Mouse (Mus musculus): ENCODE measurements around the gene Sptbn4. TPM values are rescaled to one million over a fixed set of nuclear protein-coding genes. Genes with fewer than 3 reads are reported as not detected.
A peak's percentile ranks its signal among the peaks of the same experiment; 100 is the strongest.

The Sptbn4 gene
- polyA plus RNA-seq, 1 experiment, result 0.09 TPM

GRCm38 (mm10) chr7:27337175-27337853 lies 110.2 kb downstream of the Sptbn4 start, which contains the start of gene Ltbp4:
Gene Ltbp4 (minus strand): TSS chr7:27337692.
- no peaks in the 10 kb centered on the region for H3K27me3 ChIP-seq (replicated peaks; ENCODE audit: control insufficient read depth, insufficient read depth, low read length)
- WGBS, result 4% methylated on average over 36 of the region's 36 CpGs
- TF ChIP-seq CTCF (conservative IDR thresholded peaks at IDR 0.05; ENCODE audit: insufficient read depth, insufficient read length, low read depth, low read length) (no peak), POLR2A (IDR thresholded peaks at IDR 0.05; ENCODE audit: low read depth, low read length) (no peak)
- peaks cover 5% of the 10 kb centered on the region; the same call in 1 of the 2 replicates for H3K4me1 ChIP-seq (ENCODE audit: control insufficient read depth, insufficient read depth, low read length)
- H3K4me3 ChIP-seq (ENCODE audit: insufficient read depth, low read depth, low read length), result no peak within 1 kb of the TSS
- DNase-seq, result peak; percentile 91
- H3K36me3 ChIP-seq (ENCODE audit: control insufficient read depth, insufficient read depth, low read length), result no peaks in the 10 kb centered on the region
- H3K27ac ChIP-seq (ENCODE audit: insufficient read depth, low read depth, low read length), result no peak within 1 kb of the TSS

GRCm38 (mm10) chr7:27335928-27336823 lies 111.3 kb downstream of the Sptbn4 start:
- TF ChIP-seq CTCF (conservative IDR thresholded peaks at IDR 0.05; ENCODE audit: insufficient read depth, insufficient read length, low read depth, low read length), result peak; percentile 99
- no peak for TF ChIP-seq POLR2A (IDR thresholded peaks at IDR 0.05; ENCODE audit: low read depth, low read length)
- peaks cover 8% of the 10 kb centered on the region; the same call in 1 of the 2 replicates for H3K4me1 ChIP-seq (ENCODE audit: control insufficient read depth, insufficient read depth, low read length)
- DNase-seq, result peak; percentile 92
- no peaks in the 10 kb centered on the region for H3K27me3 ChIP-seq (replicated peaks; ENCODE audit: control insufficient read depth, insufficient read depth, low read length)
- no peak overlapping the region for H3K27ac ChIP-seq (ENCODE audit: insufficient read depth, low read depth, low read length)
- 2% methylated on average over 47 of the region's 47 CpGs for WGBS
- H3K4me3 ChIP-seq (ENCODE audit: insufficient read depth, low read depth, low read length), result no peak overlapping the region
- H3K36me3 ChIP-seq (ENCODE audit: control insufficient read depth, insufficient read depth, low read length), result no peaks in the 10 kb centered on the region

GRCm38 (mm10) chr7:27335011-27335720 lies 112.3 kb downstream of the Sptbn4 start:
- TF ChIP-seq CTCF (conservative IDR thresholded peaks at IDR 0.05; ENCODE audit: insufficient read depth, insufficient read length, low read depth, low read length), result no peak
- no peak for TF ChIP-seq POLR2A (IDR thresholded peaks at IDR 0.05; ENCODE audit: low read depth, low read length)
- Histone ChIP-seq H3K27me3 (replicated peaks; ENCODE audit: control insufficient read depth, insufficient read depth, low read length) (no peaks in the 10 kb centered on the region), H3K4me3 (ENCODE audit: insufficient read depth, low read depth, low read length) (no peak overlapping the region), H3K36me3 (ENCODE audit: control insufficient read depth, insufficient read depth, low read length) (no peaks in the 10 kb centered on the region), H3K4me1 (ENCODE audit: control insufficient read depth, insufficient read depth, low read length) (peaks cover 8% of the 10 kb centered on the region; the same call in 1 of the 2 replicates), H3K27ac (ENCODE audit: insufficient read depth, low read depth, low read length) (no peak overlapping the region)
- DNase-seq, result no peak
- 46% methylated on average over 15 of the region's 15 CpGs for WGBS

- 5% methylated on average over 32 of the region's 32 CpGs for WGBS
- H3K27ac ChIP-seq (ENCODE audit: insufficient read depth, low read depth, low read length), result peak overlapping the region; percentile 13; the same call in 1 of the 2 replicates
- TF ChIP-seq CTCF (conservative IDR thresholded peaks at IDR 0.05; ENCODE audit: insufficient read depth, insufficient read length, low read depth, low read length) (no peak), POLR2A (IDR thresholded peaks at IDR 0.05; ENCODE audit: low read depth, low read length) (no peak)
- H3K4me3 ChIP-seq (ENCODE audit: insufficient read depth, low read depth, low read length), result no peak overlapping the region
- peaks cover 8% of the 10 kb centered on the region; the same call in 1 of the 2 replicates for H3K4me1 ChIP-seq (ENCODE audit: control insufficient read depth, insufficient read depth, low read length)
- peak; percentile 59 for DNase-seq
- no peaks in the 10 kb centered on the region for H3K36me3 ChIP-seq (ENCODE audit: control insufficient read depth, insufficient read depth, low read length)
- H3K27me3 ChIP-seq (replicated peaks; ENCODE audit: control insufficient read depth, insufficient read depth, low read length), result no peaks in the 10 kb centered on the region
These were observed 113.0 kb downstream of the Sptbn4 start for GRCm38 (mm10) chr7:27334405-27334911.

- under 1% methylated on average over 39 of the region's 77 CpGs for WGBS
- H3K36me3 ChIP-seq (ENCODE audit: control insufficient read depth, insufficient read depth, low read length), result no peaks in the 10 kb centered on the region
- H3K27ac ChIP-seq (ENCODE audit: insufficient read depth, low read depth, low read length), result peak overlapping the region; percentile 42
- H3K4me1 ChIP-seq (ENCODE audit: control insufficient read depth, insufficient read depth, low read length), result peaks cover 8% of the 10 kb centered on the region; the same call in 1 of the 2 replicates
- no peaks in the 10 kb centered on the region for H3K27me3 ChIP-seq (replicated peaks; ENCODE audit: control insufficient read depth, insufficient read depth, low read length)
- DNase-seq, result no peak
- peak overlapping the region; percentile 51 for H3K4me3 ChIP-seq (ENCODE audit: insufficient read depth, low read depth, low read length)
- TF ChIP-seq CTCF (conservative IDR thresholded peaks at IDR 0.05; ENCODE audit: insufficient read depth, insufficient read length, low read depth, low read length) (no peak), POLR2A (IDR thresholded peaks at IDR 0.05; ENCODE audit: low read depth, low read length) (no peak)
These were observed 114.1 kb downstream of the Sptbn4 start for GRCm38 (mm10) chr7:27333316-27333941.
